Mouse (Mus musculus) hindlimb bud, embryonic 11.5 days (tissue): ENCODE data around the gene Lgals4.
"Not testable (repeated sequence)": the region's sequence is repeated elsewhere in the genome, so short reads cannot be mapped to it uniquely, and the experiment has no call there.

Experiments
- DNase-seq: peaks from one replicate; pipeline ENCODE4 v3.0.0-alpha.2; 2012; ENCODE audit warnings: low read depth, low spot score; ENCODE audit errors: extremely low spot score

Lgals4 gene

DNA sequence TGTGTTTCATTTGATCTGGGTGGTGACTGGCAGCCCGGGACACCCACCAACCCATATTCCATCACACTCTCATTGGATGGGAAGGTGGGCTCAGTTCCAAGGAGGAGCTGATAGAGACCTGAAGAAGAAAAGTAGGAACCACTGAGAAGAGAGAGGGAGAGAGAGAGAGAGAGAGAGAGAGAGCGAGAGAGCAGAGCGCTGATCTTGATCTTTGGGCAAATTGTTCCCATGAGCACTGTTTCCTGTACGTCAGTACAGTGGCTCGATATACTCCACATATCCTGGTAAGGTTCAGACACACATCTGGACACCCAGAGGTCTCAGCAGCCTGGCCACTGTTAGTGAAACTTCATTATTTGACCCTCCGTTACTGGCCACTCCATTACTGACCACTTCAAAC, 29.9 kb downstream of the Lgals4 start, which contains the start of gene Lgals7:
Gene Lgals7 (plus strand): TSS at position 314 of the 400 bp plus-strand sequence.
- no peak for DNase-seq

DNA sequence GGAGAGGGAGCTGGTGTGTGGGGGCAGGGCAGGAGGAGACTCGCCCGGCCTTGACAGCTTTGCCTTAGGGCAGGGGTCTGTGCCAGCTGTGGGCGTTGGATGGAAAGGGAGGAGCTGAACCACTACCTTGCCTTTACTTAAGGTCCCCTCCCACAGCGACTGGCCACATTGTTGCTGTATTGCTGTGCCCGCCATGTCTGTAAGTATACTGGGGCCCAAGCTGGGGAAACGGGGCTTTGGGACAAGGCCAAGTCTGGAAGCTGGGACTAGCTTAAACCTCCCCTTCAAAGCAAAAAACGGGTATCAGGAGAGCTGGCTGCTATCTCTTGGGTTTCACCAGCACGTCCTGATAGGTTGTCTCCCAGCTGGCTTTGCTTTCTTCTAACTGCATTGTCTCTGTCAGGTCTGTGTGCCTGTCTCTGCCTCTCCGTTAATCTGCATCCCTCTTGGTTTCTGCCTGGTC, 30.7 kb downstream of the Lgals4 start:
- no peak for DNase-seq

DNA sequence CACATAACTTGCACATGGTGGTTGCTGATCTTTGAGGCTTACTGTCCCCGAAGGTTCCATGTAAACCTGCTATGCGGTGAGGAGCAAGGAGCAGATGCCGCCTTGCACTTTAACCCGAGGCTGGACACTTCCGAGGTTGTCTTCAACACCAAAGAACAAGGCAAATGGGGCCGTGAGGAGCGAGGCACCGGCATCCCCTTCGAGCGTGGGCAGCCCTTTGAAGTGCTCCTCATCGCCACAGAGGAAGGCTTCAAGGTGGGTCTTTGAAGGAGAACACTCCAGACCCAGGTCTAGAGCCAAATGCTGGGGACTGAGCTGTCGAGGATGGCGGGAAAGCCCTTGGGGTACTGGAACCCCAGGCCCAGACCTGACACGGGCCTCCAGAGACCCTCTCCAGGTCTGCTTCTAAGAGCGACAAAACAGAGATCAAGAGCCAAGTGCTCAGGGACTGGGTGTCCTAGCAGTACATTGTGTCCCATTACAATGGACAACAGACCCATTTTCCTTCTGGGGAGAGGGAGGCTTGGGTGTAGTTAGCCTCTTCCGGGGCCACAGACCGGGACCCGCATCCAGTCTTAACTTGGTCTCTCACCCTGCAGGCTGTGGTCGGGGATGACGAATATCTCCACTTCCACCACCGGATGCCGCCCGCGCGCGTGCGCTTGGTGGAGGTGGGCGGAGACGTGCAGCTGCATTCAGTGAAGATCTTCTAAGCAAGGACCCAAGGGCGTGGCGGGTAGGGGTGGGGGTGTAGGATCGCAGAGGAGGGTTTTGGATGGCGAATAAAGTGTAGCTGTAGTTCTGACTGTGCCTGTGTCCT, 32.0 kb downstream of the Lgals4 start:
- DNase-seq = no peak

DNA sequence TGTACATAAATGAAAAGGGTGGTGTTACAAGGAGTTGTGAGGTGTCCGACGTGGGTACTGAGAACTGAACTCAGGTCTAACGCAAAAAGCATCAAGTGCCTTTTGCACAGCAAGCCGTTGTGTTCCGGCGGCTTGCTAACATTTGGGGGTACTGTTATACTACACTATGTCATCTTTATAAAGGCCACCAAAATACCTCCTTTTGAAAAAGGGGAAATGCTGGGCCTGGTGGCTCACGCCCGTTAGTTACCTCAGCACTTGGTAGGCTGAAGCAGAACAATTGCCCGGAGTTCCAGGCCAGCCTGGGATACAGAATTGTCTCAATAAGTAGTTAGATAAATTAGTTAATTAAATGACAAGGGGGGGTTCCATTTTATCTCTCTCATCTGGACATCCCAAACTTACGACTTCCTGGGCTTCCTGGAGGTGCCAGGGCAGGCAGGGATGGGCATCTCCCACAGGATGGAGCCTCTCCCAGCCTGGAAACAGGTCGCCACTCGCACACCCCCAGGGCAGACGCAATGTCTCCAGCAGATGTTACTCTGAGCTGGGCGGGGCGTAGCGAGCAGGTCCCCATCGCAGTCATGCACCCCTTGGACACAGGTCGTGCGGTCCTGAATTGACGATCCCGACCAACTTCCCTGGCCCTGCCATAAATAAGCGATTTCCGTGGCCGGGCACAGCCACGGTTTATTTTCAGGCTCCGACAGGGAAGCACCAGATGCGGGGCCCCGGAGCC, 33.3 kb downstream of the Lgals4 start:
- DNase-seq = no peak

DNA sequence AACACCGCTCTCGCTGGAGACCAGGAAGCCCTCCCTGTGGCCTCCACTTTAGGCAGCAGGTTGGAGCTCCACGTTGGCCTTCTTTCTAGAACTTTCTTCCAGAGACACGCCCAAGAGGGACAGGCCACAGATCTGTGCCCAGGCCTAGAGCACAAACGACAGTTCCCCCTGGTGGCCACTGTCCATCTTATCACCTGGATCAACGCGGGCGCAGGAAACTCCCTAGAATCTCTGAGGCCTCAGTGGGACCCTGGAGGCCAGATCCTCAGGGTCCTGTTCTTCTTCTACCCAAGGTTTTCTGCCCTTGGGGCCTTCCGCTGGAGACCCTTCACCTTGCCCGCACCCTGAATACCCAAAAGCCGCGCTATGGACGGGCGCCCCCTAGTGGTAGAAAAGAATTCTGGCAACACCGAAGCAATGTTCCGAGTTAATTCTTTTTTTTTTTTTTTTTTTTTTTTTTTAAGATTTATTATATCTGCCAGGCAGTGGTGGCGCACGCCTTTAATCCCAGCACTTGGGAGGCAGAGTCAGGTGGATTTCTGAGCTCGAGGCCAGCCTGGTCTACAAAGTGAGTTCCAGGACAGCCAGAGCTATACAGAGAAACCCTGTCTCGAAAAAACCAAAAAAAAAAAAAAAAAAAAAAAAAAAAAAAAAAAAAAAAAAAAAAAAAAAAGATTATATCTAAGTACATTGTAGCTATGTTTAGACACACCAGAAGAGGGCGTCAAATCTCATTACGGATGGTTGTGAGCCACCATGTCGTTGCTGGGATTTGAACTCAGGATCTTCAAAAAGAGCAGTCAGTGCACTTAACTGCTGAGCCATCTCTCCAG, 34.1 kb downstream of the Lgals4 start:
- DNase-seq = not testable (repeated sequence)

DNA sequence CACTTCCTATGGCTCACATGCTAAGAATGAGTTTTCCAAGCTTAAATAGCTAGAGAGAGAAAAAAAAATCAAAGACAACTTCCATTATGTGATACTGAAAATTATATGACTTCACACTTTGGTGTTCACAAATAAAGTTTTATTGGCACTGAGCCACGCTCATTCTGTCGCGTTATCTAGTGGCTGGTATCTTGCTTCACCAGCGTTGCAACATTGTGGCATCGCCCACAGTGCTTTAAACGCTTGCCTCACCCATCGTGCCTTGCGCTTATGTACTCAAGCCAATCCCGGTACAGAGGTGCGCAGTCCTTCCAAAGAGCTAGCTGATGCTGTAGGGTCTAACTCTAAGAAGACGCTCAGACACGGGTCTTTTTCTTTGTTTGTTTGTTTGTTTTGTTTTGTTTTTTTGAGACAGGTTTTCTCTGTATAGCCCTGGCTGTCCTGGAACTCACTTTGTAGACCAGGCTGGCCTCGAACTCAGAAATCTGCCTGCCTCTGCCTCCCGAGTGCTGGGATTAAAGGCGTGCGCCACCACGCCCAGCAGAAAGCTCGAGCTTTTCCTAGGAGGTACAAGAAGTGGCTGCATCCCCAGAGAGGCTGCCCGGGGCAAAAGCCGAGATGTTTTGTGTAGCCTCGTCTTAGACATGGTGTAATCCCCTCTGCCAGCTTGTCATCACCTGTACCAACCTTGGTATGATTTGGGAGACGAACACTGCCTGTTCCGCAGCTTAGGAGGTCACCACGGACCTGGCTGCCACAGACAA, 37.4 kb downstream of the Lgals4 start:
- no peak for DNase-seq

DNA sequence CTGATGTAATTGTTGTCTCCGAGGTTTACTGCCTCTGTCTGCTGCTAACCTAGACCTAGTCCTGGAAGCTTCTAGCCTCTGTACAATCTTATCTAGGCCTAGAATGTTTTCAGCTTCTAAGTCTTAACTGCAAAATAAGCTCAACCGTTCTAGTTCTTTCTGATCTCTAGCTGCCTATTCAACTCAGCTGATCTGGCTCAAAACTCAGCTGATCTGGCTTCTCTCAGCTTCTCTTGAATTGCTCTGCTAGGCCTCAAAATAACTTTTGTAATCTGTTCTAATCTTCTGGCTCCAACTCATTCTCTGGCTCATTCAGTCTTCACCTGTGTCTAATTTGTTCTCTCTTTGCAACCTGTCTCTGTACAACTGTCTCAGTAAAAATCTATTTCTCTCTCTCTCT, 40.9 kb downstream of the Lgals4 start:
- no peak for DNase-seq

DNA sequence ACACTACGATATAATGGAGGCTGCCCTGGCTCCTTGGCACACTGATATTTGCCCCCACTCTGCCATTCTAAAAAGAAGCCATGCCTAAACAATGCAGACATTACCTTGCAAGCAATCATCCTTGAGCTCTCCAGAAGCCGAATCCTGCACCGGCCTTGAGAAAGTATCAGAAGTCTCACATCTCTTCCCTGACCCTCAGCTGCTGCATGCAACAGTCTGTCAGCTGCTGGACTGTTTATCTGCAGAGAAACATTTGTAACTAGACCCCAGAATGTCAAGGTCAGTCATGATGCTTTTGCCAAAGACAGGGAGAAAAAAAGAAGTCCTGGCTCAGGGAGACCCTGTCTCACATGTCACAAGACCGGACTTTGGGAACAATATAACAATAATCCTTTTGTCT, 42.4 kb downstream of the Lgals4 start:
- no peak for DNase-seq

DNA sequence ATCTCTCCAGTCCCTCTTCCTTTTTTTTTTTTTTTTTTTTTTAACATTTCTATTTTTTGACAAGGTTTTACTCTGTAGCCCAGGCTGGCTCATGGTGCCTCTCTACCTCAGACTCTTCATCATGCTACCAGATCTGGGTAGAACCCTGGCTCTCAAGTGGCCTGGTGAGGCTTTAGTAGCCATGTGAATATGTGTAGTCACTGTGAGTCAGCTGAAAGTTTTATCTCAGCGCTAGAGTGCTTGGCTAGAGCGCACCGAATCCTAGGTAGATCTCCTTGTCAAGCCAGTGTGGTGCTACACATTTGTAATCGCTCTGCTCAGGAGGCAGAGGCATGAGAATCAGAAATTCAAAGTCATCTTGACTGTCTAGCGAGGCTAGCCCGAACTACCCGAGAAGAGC, 43.5 kb downstream of the Lgals4 start:
- DNase-seq = no peak

DNA sequence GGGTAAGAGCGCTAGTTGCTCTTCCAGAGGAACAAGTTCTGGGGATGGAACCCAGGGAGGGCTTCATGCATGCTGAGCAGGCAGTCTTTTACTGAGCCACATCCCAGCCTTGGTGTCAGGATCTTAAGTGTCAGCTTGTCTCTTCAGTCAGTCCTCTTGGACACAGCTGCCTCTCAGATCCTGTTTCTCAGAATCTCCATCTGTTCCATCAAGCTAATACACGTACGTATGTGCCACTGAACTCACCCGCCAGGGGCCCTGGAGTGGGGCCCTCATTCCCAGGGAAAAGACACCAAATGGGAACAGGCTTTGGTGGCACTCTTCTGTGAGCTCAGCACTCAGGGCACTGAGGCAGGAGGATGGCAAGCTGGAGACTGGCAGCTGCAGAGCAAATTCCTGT, 44.2 kb downstream of the Lgals4 start:
- DNase-seq = no peak

DNA sequence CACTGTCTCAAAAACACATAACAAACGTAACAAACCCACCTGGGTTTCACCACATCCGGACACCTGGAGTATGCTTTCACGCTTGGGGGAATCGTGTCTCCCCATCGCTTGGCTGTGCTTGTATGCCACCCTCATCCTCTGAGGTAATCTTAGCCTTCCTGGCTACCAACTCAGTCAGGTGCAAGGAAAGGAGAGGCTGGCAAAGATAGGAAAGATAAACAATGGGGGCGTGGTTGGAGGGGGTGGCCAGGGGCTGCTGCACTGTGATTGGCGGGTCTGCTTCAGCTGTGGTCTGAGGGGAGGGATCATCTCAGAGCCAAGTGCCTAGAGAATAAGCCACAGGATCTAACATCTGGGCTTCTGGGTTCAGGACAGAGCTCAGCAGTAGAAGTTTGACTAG, 46.0 kb downstream of the Lgals4 start:
- no peak for DNase-seq

DNA sequence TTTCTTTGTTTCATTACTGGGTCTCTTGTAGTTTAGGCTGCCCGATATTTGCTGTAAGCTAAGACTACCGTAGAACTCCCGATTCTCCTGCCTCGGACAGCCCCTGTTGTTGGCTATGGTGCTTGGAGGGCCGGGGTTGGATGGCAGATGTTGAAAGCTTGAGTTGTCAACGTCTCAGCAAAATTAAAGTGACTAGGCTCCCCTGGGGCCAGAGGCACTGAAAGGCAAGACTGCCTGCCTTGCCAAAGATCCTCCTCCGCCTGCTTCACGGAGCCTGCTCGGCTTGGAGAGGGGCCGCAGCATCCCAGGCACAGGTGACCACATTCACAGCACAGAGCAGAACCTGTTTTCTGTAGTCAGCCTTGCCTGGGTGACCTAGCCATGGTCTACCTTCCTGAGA, 46.9 kb downstream of the Lgals4 start:
- DNase-seq = no peak

DNA sequence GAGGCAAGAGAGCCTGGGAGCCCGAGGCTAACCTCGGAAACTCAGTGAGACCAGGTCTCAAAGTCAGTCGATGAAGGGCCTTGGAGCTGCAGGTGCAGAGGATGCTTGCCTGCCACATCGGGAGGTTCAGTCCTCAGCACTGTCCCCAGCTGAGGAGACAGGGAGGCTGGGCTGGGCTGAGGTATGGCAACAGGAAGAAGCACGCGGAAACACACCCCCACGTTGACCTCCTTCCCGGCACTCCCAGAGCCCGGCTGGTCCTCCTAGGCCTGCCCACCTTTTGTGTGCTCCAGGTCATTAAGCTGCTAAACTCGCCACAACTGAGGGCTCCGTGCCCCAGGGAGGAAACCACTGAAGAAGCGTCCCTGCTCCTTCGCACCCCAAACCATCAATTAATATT, 47.5 kb downstream of the Lgals4 start, which contains the start of gene Capn12:
Gene Capn12 (plus strand): TSS at position 224 of the 400 bp plus-strand sequence.
- no peak for DNase-seq

DNA sequence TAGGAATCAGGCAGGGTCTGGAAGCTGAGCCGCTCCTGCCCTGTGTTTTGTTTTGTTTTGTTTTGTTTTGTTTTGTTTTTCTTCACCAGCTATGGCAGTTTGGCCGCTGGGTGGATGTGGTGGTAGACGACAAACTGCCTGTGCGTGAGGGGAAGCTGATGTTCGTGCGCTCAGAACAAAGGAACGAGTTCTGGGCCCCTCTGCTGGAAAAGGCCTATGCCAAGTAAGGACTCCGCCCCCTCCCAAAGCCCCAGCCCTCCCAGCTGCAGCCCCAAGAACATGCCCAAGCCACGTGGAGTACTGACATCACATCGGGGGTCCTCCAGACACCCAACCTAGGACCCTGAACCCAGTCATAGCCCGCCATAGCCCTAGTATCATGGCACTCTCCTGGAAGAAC, 49.4 kb downstream of the Lgals4 start:
- DNase-seq = no peak

DNA sequence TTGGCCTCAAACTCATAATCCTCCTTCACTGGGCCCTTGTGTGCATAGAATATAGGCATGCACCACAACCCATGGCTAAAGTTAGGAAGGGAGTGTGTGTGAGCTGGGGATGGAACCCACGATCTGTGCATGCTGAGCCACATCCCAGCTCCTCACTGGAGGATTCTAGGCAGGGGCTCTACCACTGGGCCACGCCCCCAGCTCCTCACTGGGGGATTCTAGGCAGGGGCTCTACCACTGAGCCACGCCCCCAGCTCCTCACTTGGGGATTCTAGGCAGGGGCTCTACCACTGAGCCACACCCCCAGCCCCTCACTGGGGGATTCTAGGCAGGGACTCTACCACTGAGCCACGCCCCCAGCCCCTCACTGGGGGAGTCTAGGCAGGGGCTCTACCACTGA, 50.0 kb downstream of the Lgals4 start:
- DNase-seq = not testable (repeated sequence)

DNA sequence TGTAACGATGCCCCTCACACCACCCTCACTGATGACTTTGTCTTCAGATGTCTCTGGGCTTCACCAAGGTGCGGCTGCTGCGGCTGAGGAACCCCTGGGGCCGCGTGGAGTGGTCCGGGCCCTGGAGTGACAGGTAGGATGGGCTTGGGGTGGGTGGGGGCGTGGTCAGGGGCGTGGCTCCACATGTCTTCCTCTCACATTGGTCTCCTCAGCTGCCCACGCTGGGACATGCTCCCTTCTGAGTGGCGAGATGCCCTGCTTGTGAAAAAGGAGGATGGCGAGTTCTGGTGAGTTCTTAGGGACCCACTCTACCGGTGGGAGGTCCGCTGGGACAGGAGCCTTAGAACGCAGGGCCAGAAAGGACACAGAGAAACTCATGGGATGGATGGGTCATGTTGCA, 52.8 kb downstream of the Lgals4 start:
- no peak for DNase-seq

DNA sequence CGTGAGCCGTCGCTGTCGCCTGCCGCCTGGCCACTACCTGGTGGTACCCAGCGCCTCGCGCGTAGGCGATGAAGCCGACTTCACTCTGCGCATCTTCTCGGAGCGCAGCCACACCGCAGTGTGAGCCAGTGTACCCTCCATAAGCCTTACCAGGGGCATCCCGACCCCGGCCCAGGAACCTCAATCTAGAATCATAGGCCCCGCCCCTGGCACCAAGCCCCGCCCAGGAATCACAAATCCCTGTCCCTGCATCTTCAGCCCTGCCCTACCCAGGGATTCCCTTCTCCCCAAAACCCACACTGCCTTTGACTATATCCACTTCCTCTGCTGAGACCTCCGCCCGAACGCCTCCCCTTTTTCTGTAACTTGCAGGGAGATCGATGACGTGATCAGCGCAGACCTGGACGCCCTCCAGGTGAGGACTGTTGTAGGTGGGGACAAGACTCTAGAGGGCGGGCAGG, 55.1 kb downstream of the Lgals4 start:
- DNase-seq = no peak
